Mouse (Mus musculus) urinary bladder, postnatal 36 days (tissue): Measurements from ENCODE around the gene Nat14.

Experiments used
- DNase-seq, 2 experiments: peaks; one replicate each; pipeline ENCODE4 v3.0.0; 2022; ENCODE audit warnings: low spot score in 2 of 2, mixed read lengths in 1 of 2

The Nat14 gene

GRCm38 (mm10) chr7:4919971-4920370 lies 1.9 kb upstream of the Nat14 start:
- DNase-seq, result no peak

GRCm38 (mm10) chr7:4920496-4920895 lies 1.3 kb upstream of the Nat14 start:
- no peak for DNase-seq

GRCm38 (mm10) chr7:4920976-4921823 lies 628 bp upstream of the Nat14 start:
- no peak for DNase-seq

GRCm38 (mm10) chr7:4922508-4922907 lies 680 bp downstream of the Nat14 start:
- DNase-seq, result peak in 1 of 2 experiments; percentile 36

- DNase-seq, result no peak
These were observed 1.2 kb downstream of the Nat14 start for GRCm38 (mm10) chr7:4922931-4923565.

- peak; percentile 38 to 44 for DNase-seq
These were observed 1.9 kb downstream of the Nat14 start for GRCm38 (mm10) chr7:4923586-4924364.

- no peak for DNase-seq
These were observed 2.7 kb downstream of the Nat14 start for GRCm38 (mm10) chr7:4924483-4924882.

- peak in 1 of 2 experiments; percentile 38 for DNase-seq
These were observed 3.1 kb downstream of the Nat14 start for GRCm38 (mm10) chr7:4924891-4925301.

- peak in 1 of 2 experiments; percentile 40 for DNase-seq
These were observed 3.9 kb downstream of the Nat14 start, which contains the start of gene Ssc5d for GRCm38 (mm10) chr7:4925441-4926381. Gene Ssc5d (plus strand): TSS chr7:4925785.

- no peak for DNase-seq
These were observed 5.0 kb downstream of the Nat14 start for GRCm38 (mm10) chr7:4926849-4927248.

GRCm38 (mm10) chr7:4927711-4928110 lies 5.9 kb downstream of the Nat14 start:
- no peak for DNase-seq

GRCm38 (mm10) chr7:4928323-4928722 lies 6.5 kb downstream of the Nat14 start:
- DNase-seq, result no peak

- DNase-seq, result no peak
These were observed 11.3 kb downstream of the Nat14 start for GRCm38 (mm10) chr7:4933103-4933502.

GRCm38 (mm10) chr7:4934160-4934914 lies 12.5 kb downstream of the Nat14 start:
- DNase-seq, result no peak

- no peak for DNase-seq
These were observed 15.0 kb downstream of the Nat14 start for GRCm38 (mm10) chr7:4936832-4937231.

- DNase-seq, result no peak
These were observed 15.6 kb downstream of the Nat14 start for GRCm38 (mm10) chr7:4937392-4937791.

GRCm38 (mm10) chr7:4938456-4938855 lies 16.6 kb downstream of the Nat14 start:
- peak; percentile 59 to 65 for DNase-seq

GRCm38 (mm10) chr7:4940068-4940479 lies 18.2 kb downstream of the Nat14 start:
- peak; percentile 70 to 81 for DNase-seq

- no peak for DNase-seq
These were observed 20.8 kb downstream of the Nat14 start for GRCm38 (mm10) chr7:4942673-4943072.

- peak; percentile 92 to 94 for DNase-seq
These were observed 21.5 kb downstream of the Nat14 start for GRCm38 (mm10) chr7:4943223-4943815.
